Mouse (Mus musculus): ENCODE data around the gene Olfr1212.

Olfr1212 gene

DNA sequence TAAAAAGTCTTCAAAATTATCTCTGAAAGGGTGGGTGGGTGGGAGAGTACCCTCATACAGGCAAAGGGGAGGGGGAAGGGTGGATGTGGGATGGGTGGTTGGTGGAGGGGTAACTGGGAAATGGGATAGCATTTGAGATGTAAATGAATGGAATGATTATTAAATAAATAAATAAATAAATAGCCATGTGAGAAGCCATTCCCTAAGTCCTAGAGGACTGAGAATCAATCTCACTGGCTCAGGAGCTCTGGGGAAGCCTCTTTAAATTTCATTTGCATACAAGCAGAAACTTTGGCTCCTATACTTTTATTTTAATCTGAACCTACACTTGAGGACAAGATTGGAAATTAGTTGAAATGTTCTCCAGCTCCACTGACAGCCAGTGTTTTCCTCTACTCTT is at the start of gene Olfr1212:
TSS of gene Olfr1212 (plus strand) at position 301 of the 400 bp plus-strand sequence.
- no peak for DNase-seq (ENCODE audit: low spot score)

DNA sequence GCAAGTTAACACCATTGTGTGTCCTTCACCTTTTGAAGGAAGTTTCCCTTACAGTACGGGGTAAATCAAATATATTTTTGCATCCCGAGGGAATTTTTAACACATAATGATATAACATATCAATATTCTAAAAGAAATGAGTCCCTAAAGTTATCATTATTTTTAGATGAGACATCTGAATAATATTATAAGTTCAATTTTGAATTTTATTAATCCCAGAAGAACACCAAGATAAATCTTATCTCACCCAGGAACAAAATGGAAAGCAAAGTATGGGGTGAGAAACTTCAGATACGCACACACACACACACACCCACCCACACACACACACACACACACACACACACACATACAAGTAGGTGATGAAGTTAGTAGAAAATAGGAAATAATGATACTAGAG is 38.7 kb upstream of the Olfr1212 start, which contains the start of gene Olfr1209:
TSS of gene Olfr1209 (minus strand) at position 101 of the 400 bp plus-strand sequence.
- DNase-seq (ENCODE audit: low spot score), result no peak

DNA sequence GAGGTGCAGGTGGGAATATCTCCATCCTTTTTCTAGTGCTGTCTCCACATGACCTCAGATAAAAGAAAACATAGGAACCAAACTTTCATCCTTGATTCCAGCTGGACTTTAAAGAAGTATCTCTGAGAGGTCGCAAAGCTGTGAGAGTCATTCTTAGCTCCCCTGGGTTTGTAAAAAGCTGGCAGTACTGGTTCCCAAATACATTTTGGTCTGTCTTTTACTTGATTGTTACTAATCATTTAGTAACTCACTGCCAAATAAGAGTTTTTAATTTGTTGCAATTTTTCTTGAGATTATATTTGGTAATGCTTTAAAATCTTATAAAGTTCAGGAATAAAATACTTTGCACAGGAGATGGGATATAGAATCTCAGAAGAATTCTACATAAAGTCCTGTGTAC is 15.8 kb upstream of the Olfr1212 start, which contains the start of gene Olfr1211:
TSS of gene Olfr1211 (minus strand) at position 101 of the 400 bp plus-strand sequence.
- DNase-seq (ENCODE audit: low spot score), result no peak

DNA sequence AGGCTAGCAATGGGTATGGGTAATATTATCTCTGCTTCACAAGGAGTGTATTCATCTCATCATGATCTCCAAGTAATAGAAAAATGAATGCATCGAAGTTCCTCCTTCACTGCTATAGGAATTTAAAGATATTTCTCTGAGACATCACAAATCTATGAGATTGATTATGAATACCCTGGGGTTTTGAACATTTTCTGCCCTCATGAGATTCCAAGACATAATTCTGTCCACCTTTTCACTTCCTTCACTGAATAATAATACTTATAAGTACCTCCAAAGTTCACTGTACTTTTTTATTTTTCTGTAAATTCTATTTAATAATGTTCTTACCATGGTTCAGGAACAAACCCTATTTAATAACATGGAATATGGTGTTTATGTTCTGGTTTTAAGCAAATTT is 26.4 kb downstream of the Olfr1212 start, which contains the start of gene Gm13762:
TSS of gene Gm13762 (minus strand) at position 101 of the 400 bp plus-strand sequence.
- no peak for DNase-seq (ENCODE audit: low spot score)

DNA sequence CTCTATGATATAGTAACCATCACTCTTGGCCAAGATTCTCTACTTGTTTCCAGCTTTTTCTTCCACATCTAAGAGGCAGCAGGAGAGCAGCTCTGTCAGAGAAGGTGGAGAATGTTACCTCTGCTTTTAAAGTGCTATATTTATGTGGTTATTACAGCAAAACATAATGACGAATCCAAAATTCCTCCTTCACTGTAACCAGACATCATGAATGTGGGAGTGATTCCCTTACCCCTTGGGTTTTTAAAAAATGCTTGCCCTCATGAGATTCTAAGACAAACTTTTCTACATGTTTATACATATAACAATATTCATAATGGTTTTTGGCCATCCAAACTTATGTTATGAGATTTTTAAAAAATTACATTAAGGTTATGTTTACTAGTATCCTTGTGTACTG is 38.8 kb downstream of the Olfr1212 start, which contains the start of gene Olfr1214:
TSS of gene Olfr1214 (minus strand) at position 101 of the 400 bp plus-strand sequence.
- no peak for DNase-seq (ENCODE audit: low spot score)

DNA sequence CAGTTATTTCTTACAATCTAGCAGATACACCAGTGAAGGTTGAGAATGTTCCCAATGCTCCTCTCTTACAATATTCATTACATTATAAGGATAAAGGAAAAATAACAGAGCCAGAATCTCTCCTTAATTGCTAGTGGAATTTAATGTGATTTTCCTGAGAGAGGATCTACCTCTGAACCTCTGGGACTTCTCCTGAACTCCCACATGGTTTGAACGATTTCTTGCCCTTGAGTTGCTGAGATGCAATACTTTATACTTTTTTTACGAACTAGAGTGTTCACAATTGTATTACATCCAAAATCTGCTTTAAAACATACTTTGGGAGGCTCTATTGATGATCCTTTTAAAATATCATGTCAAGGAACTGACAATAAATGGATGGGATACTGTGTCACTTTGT is 53.1 kb downstream of the Olfr1212 start, which contains the start of gene Olfr1215:
TSS of gene Olfr1215 (minus strand) at position 101 of the 400 bp plus-strand sequence.
- DNase-seq (ENCODE audit: low spot score), result no peak
